Mouse (Mus musculus): ENCODE measurements around the gene Tmem221. TPM values are rescaled to one million over a fixed set of nuclear protein-coding genes. Genes with fewer than 3 reads are reported as not detected.

Tmem221 gene
- total RNA-seq, 2 experiments from 2014 or later = not detected

DNA sequence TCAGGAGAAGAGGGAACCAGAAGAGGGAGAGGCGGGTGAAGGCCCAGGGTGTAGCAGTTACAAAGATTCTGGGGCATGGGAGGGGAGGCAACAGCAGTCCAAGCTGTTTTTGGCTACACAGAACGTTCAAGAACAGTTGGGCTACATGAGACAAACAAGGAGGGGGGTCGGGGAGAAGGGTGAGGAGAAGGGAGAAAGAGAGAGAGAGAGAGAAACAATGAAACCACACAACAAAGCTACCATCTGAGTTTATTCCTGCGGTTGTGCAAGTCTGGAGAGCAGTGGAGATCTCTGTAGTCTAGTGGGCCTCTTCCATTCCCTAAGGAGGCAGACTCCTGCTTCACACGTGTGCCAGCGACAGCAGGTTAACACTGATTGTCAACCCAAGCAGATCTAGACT is 4.7 kb downstream of the Tmem221 start:
- no peak for ATAC-seq (replicated peaks; ENCODE audit: poor library complexity)

GRCm38 (mm10) chr8:71552770-71553169 is 5.9 kb downstream of the Tmem221 start:
- no peak for ATAC-seq (replicated peaks; ENCODE audit: poor library complexity)

GRCm38 (mm10) chr8:71550754-71551153 is 7.9 kb downstream of the Tmem221 start:
- no peak for ATAC-seq (replicated peaks; ENCODE audit: poor library complexity)

- no peak for ATAC-seq (replicated peaks; ENCODE audit: poor library complexity)
Observed at GRCm38 (mm10) chr8:71547590-71547989, 11.1 kb downstream of the Tmem221 start.

DNA sequence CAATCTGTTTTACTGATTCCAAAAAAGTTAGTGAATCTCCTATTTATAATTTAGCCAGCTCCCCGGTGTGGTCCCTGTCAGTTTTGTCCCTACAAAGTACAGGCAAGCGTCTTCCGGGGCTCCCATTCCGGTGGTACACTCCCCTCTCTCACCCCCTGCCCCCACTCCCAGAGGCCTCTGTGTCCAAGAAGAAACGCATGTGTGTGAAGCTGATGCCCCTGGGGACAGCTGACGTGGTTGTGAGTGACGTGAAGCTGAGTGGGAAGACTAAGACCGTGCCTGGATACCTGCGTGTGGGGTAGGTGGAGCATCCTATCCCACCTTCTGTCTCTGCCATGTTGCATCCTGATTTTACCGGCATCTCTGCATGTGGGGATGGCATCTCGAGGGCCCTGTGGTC is 13.6 kb downstream of the Tmem221 start:
- ATAC-seq (replicated peaks; ENCODE audit: poor library complexity) = no peak

DNA sequence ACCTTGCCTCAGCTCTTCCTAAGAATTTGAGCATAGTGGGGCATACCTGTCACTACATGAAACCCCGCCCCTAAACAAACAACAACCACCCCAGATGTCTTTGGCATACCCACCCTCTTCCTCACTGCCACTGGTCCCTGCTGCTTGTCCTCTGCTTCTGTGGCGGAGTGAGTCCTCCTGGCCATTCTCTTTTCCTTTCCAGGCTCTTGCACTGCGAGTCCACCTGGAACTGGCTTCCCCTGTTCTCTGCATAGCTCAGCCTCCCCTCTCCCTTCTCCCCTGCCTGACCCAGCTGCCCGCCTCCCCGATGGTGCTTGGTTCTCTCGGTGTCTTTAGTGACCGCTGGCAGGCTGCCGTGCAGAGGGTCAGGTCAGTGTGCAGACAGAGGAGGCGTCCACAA is 14.9 kb downstream of the Tmem221 start:
- no peak for ATAC-seq (replicated peaks; ENCODE audit: poor library complexity)

GRCm38 (mm10) chr8:71542632-71543343 is 15.9 kb downstream of the Tmem221 start, which contains the start of gene Mvb12a:
Gene Mvb12a (plus strand): TSS chr8:71542922.
- peak; percentile 97 for ATAC-seq (replicated peaks; ENCODE audit: poor library complexity)

- peak; percentile 95 for ATAC-seq (replicated peaks; ENCODE audit: poor library complexity)
Observed at GRCm38 (mm10) chr8:71537028-71537867, 21.4 kb downstream of the Tmem221 start, which contains the start of gene Bst2. Gene Bst2 (minus strand): TSS chr8:71537456.

GRCm38 (mm10) chr8:71535663-71536062 is 23.0 kb downstream of the Tmem221 start:
- ATAC-seq (replicated peaks; ENCODE audit: poor library complexity) = peak; percentile 51

DNA sequence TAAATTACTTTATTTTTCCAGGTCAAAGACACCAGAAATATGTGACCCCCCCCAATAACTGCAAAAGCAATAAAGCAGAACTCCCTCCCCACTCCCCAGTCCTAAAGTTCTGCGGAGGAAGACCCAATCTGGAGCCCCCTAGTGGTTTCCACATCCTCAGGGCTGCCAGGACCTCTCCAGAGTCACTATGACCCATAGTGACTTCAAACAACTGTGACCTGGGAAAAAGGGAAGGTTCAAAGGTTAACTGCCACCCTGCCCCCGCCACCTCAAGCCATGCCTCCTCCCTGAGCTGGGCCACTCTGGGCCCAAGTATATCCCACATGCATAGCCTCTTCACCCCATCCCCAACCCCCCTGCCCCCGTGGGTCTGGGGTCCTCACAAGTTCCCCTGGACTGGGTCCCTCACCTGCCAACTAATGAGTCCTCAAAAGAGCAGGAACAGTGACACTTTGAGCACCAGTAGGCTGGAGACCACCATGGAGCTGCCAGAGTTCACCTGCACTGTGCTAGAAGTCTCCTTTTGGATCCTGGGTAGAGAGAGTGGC is 24.3 kb downstream of the Tmem221 start:
- no peak for ATAC-seq (replicated peaks; ENCODE audit: poor library complexity)

DNA sequence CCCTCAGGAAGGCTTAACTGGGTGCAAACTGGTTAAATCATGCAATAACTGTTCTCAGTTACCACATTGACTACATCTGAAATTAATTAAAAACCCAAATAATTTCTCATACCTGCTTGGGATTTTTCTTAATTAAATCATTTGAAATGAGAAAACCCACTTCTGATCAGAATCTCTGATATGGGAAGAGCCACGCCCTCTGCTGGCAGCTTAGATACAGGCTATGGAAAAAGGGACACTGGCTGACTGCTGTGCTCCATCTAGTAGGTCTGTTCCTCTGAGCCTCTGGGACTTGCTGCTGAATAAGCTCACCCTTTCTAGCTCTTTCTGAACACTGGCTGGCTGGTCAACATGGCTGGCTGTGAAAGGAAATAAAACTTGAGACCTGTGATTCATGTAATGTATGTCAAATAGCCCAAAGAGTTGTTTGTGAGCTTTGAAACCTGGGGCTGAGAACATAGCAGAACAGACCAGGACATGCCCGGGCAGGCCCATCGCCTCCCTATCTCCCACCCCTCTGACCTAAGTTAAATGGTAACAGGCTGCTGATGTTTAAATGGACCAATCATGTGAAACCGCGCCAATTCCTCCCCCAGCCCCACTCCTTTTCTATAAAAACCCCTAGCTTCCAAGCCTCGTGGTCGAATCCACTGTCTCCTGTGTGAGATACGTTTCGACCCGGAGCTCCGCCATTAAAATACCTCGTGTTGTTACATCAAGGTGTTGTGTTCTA is 27.8 kb downstream of the Tmem221 start:
- peak; percentile 42; the same call in 1 of the 2 replicates for ATAC-seq (replicated peaks; ENCODE audit: poor library complexity)

- ATAC-seq (replicated peaks; ENCODE audit: poor library complexity) = peak; percentile 90
Observed at GRCm38 (mm10) chr8:71528362-71529073, 30.2 kb downstream of the Tmem221 start.

DNA sequence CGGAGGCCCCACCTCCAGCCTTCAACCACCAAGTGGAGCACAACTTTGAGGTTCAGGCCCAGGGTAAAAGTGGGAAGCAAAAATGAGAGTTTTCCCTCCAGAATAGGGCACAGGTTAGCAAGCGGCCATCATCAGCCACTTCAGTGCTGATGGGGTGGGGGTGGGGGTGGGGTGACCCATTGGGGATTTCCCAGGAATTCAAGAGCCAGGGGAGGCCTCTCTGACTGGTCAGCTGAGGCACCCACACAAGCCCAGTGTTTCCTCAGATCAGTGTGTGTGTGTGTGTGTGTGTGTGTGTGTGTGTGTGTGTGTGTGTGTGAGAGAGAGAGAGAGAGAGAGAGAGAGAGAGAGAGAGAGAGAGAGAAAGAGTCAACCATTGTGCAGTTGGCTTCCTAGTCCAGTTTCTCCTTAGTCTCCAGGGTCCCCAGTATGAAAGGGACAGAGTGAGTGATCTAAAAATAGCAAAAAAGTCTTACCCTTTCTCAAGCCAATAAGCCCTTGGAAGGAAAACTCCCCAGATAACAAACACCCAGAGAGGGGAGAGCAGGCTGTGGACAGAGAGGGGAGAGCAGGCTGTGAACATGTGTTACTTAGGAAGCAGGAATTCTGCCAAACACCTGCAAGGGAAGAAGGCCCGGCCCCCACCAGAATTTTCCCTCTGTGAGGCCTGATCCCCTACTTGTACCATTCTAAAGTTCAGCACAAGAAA is 31.4 kb downstream of the Tmem221 start:
- no peak for ATAC-seq (replicated peaks; ENCODE audit: poor library complexity)

DNA sequence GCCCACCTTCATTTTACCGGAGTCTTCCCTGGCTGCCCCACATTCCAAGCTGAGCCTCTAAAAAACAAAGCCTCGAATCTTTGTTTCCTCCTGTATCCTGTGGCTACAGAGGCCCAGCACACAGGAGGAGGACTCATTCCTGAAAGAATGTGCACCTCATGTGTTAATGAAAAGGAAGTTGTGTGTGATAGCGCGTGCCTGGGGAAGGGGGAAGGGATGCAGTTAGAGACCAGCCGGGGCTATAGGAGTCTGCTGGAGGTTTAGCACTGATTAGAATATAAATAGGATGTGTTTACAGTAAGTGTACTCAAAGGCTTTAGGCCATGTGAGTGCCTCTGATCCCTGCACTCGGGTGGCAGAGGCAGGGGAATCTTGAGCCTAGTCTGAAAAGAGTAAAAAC is 32.4 kb downstream of the Tmem221 start:
- ATAC-seq (replicated peaks; ENCODE audit: poor library complexity) = no peak

- no peak for ATAC-seq (replicated peaks; ENCODE audit: poor library complexity)
Observed at GRCm38 (mm10) chr8:71525226-71526050, 33.2 kb downstream of the Tmem221 start, which contains the start of gene Ccdc194. Gene Ccdc194 (minus strand): TSS chr8:71525711.

DNA sequence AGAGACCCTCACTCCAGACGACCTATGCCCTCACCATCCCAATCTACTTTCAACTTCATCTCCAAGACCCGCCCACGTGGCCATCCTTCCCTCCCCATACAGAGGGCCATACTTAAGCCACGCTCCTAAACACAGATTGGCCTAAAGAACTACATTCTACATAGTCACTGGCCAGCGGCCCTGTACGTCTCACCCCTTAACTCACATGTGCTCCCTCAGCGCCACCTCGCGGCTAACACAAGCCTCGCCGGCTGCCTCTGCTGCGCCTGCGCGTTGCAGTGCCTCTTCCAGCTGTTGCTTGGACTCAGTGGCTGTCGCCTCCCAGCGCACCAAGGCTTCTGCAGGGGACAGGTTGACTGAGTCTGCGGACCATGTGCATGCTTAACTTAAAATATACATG is 37.0 kb downstream of the Tmem221 start:
- ATAC-seq (replicated peaks; ENCODE audit: poor library complexity) = peak; percentile 97

DNA sequence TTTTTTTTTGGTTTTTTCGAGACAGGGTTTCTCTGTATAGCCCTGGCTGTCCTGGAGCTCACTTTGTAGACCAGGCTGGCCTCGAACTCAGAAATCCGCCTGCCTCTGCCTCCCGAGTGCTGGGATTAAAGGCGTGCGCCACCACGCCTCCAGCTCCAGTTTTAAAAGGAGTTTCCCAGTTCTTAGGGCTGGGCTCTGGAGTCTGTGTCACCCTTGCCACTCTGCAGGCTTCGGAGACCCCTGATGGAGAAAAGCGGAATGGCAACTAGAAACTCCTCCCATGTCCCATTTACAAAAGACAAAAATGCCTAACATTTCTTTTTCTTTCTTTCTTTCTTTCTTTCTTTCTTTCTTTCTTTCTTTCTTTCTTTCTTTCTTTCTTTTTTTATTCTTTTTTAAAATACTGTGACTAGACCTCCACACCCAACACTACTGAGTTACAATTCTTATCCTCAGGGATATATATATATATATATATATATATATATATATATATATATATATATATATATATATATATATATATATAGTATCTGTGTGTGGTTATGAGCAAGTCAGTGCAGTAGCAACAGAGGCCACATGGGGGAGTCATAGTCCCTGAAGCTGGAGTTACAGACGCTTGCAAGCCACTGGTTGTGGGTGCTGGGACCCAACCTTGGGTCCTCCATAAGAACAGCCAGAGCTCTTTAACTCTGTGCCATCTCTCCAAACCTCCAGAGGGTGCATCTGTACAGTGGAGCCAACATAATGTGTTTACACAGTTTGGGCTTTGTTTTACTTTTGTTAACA is 39.4 kb downstream of the Tmem221 start:
- ATAC-seq (replicated peaks; ENCODE audit: poor library complexity) = peak; percentile 71

GRCm38 (mm10) chr8:71516786-71517185 is 41.9 kb downstream of the Tmem221 start:
- no peak for ATAC-seq (replicated peaks; ENCODE audit: poor library complexity)
